Mouse (Mus musculus): Measurements from ENCODE around the gene Phlpp1. TPM values are rescaled to one million over a fixed set of nuclear protein-coding genes. Genes with fewer than 3 reads are reported as not detected.

Gene Phlpp1
- total and polyA plus RNA-seq, 3 experiments: 14.8 to 38.4 (median 20.9) TPM

GRCm38 (mm10) chr1:106226613-106227012 lies 55.1 kb downstream of the Phlpp1 start:
- in situ Hi-C loops (cut with MboI; ENCODE audit: low pct_ligation_motif_present, low pct_unique_long_range_greater_than_20kb, low sequenced_read_pairs): no loop called here

GRCm38 (mm10) chr1:106230313-106230712 lies 58.8 kb downstream of the Phlpp1 start:
- H3K27ac ChIP-seq (ENCODE audit: insufficient read depth, low read depth): peak overlapping the region; percentile 23; the same call in 1 of the 2 replicates
- peaks cover 13 to 80% of the 10 kb centered on the region in 2 experiments for H3K4me1 ChIP-seq (ENCODE audit: control insufficient read depth in 1 of 2, insufficient read depth in 2 of 2)
- no peak overlapping the region; the same call in 1 of the 2 replicates for H3K9ac ChIP-seq (ENCODE audit: insufficient read depth, low read depth)
- no peak overlapping the region for H3K4me2 ChIP-seq (ENCODE audit: insufficient read depth, low read depth, poor library complexity, severe bottlenecking)
- DNase-seq (ENCODE audit: extremely low read depth): no peak
- H3K4me3 ChIP-seq (replicated peaks in 1 of 3; ENCODE audit: low read depth in 2 of 3, low read length in 2 of 3, poor library complexity in 1 of 3): no peak overlapping the region
- no peaks in the 10 kb centered on the region for H3K27me3 ChIP-seq (replicated peaks)
- TF ChIP-seq RCOR1 (conservative IDR thresholded peaks at IDR 0.05; ENCODE audit: low read depth, low read length) (no peak), MYC (IDR thresholded peaks at IDR 0.05; ENCODE audit: low read depth, low read length) (no peak), MAFK (IDR thresholded peaks at IDR 0.05; ENCODE audit: insufficient replicate concordance, low read length) (no peak), ZKSCAN1 (IDR thresholded peaks at IDR 0.05; ENCODE audit: borderline replicate concordance, low read depth, low read length) (no peak), MAX (IDR thresholded peaks at IDR 0.05; ENCODE audit: low read length) (no peak)
- H3K36me3 ChIP-seq (replicated peaks in 1 of 2; ENCODE audit: control insufficient read depth in 1 of 2, insufficient read depth in 1 of 2, low read length in 1 of 2): peaks cover 0 to 24% of the 10 kb centered on the region in 2 experiments
- peaks cover 20% of the 10 kb centered on the region; the same call in 1 of the 2 replicates for H3K79me2 ChIP-seq (replicated peaks; ENCODE audit: control insufficient read depth, extremely low read depth, insufficient read depth, poor library complexity, severe bottlenecking)
- H3K9me3 ChIP-seq (replicated peaks; ENCODE audit: low read length): peaks cover 5% of the 10 kb centered on the region
- dilution Hi-C loops (cut with MboI; ENCODE audit: extremely low pct_ligation_motif_present, extremely low pct_unique_long_range_greater_than_20kb, low sequenced_read_pairs) (no loop called here), in situ Hi-C loops (cut with MboI; ENCODE audit: low pct_ligation_motif_present, low pct_unique_long_range_greater_than_20kb, low sequenced_read_pairs) (no loop called here)

More at GRCm38 (mm10) chr1:106226613-106227012, 55.1 kb downstream of the Phlpp1 start:
- no peak overlapping the region for H3K9ac ChIP-seq (ENCODE audit: insufficient read depth, low read depth)
- H3K36me3 ChIP-seq (replicated peaks in 1 of 2; ENCODE audit: control insufficient read depth in 1 of 2, insufficient read depth in 1 of 2, low read length in 1 of 2): peaks cover 0 to 17% of the 10 kb centered on the region in 2 experiments
- no peaks in the 10 kb centered on the region for H3K9me3 ChIP-seq (replicated peaks; ENCODE audit: low read length)
- no peak overlapping the region for H3K27ac ChIP-seq (ENCODE audit: insufficient read depth, low read depth)
- H3K27me3 ChIP-seq (replicated peaks): no peaks in the 10 kb centered on the region
- H3K4me2 ChIP-seq (ENCODE audit: insufficient read depth, low read depth, poor library complexity, severe bottlenecking): no peak overlapping the region
- no peak overlapping the region for H3K4me3 ChIP-seq (replicated peaks in 1 of 3; ENCODE audit: low read depth in 2 of 3, low read length in 2 of 3, poor library complexity in 1 of 3)
- H3K79me2 ChIP-seq (replicated peaks; ENCODE audit: control insufficient read depth, extremely low read depth, insufficient read depth, poor library complexity, severe bottlenecking): peaks cover 23% of the 10 kb centered on the region; the same call in 1 of the 2 replicates
- no peak for TF ChIP-seq KAT2A (IDR thresholded peaks at IDR 0.05; ENCODE audit: insufficient replicate concordance, low read length)
- no peak for TF ChIP-seq RCOR1 (conservative IDR thresholded peaks at IDR 0.05; ENCODE audit: low read depth, low read length)
- no peak for TF ChIP-seq BHLHE40 (IDR thresholded peaks at IDR 0.05; ENCODE audit: low read depth, low read length)
- TF ChIP-seq JUND (conservative IDR thresholded peaks at IDR 0.05; ENCODE audit: low read depth, low read length): no peak
- TF ChIP-seq MXI1 (IDR thresholded peaks at IDR 0.05; ENCODE audit: low read depth, low read length): no peak
- no peak for TF ChIP-seq MAZ (IDR thresholded peaks at IDR 0.05; ENCODE audit: low read depth, low read length)
- TF ChIP-seq USF1 (IDR thresholded peaks at IDR 0.05; ENCODE audit: low read depth, low read length): no peak
- TF ChIP-seq E2F4 (IDR thresholded peaks at IDR 0.05; ENCODE audit: insufficient replicate concordance, low read depth, low read length): no peak
- no peak for TF ChIP-seq POLR2AphosphoS2 (IDR thresholded peaks at IDR 0.05; ENCODE audit: low read depth, low read length)
- no peak for TF ChIP-seq POLR2A (IDR thresholded peaks at IDR 0.05; ENCODE audit: low read depth, low read length)
- TF ChIP-seq SMC3 (IDR thresholded peaks at IDR 0.05; ENCODE audit: low read depth, low read length): no peak
- TF ChIP-seq CHD2 (IDR thresholded peaks at IDR 0.05; ENCODE audit: low read length): no peak
- TF ChIP-seq MAX (IDR thresholded peaks at IDR 0.05; ENCODE audit: low read length): no peak
- no peak for TF ChIP-seq CHD1 (IDR thresholded peaks at IDR 0.05; ENCODE audit: low read depth, low read length)
- DNase-seq (ENCODE audit: extremely low read depth): no peak
- dilution Hi-C loops (cut with MboI; ENCODE audit: extremely low pct_ligation_motif_present, extremely low pct_unique_long_range_greater_than_20kb, low sequenced_read_pairs): no loop called here
- peaks cover 16 to 83% of the 10 kb centered on the region in 2 experiments for H3K4me1 ChIP-seq (ENCODE audit: control insufficient read depth in 1 of 2, insufficient read depth in 2 of 2)

Data from CH12.LX (cell line).